Mouse (Mus musculus) thymus, postnatal 0 days (tissue): ENCODE results near the gene Gm10031. TPM values are rescaled to one million over a fixed set of nuclear protein-coding genes. Genes with fewer than 3 reads are reported as not detected.

Experiments used
- DNase-seq: peaks from one replicate; pipeline ENCODE4 v3.0.0-alpha.2; 2015; ENCODE audit warnings: low spot score
- polyA plus RNA-seq: library from polyadenylated mRNA; unstranded; fragments of >200 nt; fragmentation: Nextera tagmentation; extraction: Ambion mirVana; gene quantifications from 2 replicates; pipeline ENCODE4 v1.2.1, GENCODE M21; 2015

Gene Gm10031
- polyA plus RNA-seq, 1 experiment from 2014 or later: 0.65 TPM

DNA sequence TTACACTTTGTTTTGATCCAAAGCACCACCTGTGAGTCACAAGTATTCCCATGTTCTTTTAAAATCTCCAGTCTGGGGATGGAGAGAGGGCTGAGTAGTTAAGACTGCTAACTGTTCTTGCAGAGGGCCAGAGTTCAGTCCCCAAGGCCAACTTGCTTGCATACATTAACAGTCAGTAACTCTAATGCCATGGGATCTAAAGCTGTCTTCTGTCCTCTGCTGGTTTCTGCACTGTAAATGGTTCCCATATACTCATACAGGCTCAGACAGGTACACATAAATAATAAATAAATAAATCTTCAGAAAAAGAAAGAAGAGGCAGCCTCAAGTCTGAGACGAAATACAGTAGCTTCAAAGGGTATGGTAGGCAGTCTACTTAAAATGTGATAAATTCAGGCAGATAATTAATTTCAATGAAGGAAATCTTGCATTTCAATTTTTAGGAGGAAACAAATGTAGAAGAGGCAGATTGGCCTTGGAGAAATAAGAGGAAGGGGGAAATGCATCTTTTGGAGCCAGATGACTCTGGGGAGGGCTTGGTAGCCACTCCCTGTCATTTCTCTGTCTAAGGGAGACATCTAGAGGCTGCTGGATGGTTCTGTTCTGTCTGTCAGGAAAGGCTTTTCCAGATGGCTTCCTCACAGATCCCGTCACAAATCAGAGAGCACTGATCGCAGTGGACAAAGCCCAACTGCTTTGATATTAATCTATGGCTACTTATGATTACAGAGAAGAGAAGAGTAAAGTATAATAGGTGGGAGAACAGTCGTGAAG, 16.2 kb downstream of the Gm10031 start:
- DNase-seq: peak; percentile 32

- DNase-seq: no peak
Measured at GRCm38 (mm10) chr1:156543999-156544398, 20.2 kb downstream of the Gm10031 start.

GRCm38 (mm10) chr1:156558024-156558930, 34.5 kb downstream of the Gm10031 start, which contains the start of gene Abl2:
TSS of gene Abl2 (plus strand) at chr1:156558786.
- peak; percentile 92 for DNase-seq

- DNase-seq: peak; percentile 41
Measured at GRCm38 (mm10) chr1:156558950-156559640, 35.3 kb downstream of the Gm10031 start.

DNA sequence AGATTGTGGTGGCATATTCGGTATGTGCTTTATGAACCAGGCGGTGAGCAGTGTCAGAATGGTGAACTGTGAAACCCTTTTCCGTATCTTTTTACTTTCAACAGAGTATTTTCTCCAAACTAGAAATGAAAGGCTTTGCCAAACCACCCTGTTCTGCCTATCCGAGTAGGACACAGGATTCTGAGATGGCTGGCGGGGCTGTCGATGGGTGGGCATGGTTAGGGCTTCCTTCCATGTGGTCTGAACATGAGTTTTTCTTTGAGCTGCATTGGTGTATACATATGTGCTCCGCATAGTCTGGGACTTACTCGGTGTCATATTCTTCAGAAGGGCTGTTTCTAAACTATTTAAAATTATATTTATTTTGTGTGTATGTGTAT, 35.8 kb downstream of the Gm10031 start:
- peak; percentile 27 for DNase-seq

GRCm38 (mm10) chr1:156560500-156560899, 36.7 kb downstream of the Gm10031 start:
- DNase-seq: no peak

DNA sequence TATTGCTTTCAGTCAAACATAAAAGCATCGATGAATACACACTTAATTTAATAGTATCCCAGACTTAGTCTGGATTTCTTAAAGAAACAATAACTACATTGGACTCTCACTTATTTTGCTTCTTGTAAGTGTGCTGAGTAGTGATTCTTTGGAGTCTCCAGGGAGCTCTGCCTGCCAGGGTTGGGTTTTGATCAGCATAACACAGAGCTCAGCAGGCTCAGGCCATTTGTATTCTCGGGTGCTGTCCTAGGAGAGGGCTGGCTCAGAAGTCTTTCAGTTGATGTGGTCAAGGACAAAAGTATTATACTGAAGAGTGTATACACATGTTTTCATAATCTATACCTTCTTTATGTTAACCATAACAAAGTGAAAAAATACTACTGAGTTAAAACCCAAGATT, 41.5 kb downstream of the Gm10031 start:
- DNase-seq: no peak

- DNase-seq: peak; percentile 45
Measured at GRCm38 (mm10) chr1:156566132-156566531, 42.3 kb downstream of the Gm10031 start.

DNA sequence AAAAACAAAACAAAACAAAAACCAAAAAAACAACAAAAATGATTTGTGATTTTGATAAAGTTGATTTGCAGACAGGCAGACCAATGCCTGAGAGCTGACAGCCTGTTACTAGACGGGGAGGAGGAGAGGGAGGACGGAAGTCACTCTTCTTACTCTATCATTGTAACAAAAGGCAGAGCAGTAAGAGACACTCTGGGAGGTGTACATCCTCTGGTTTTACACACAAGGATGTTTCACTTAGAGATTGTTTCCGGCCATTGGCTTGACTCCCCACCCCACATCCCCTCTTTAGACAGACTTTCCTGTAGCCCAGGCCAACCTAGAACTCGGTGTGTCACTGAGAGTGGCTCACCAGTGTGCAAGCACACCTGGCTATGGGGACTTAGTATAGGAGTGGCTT, 45.8 kb downstream of the Gm10031 start:
- DNase-seq: peak; percentile 42

GRCm38 (mm10) chr1:156572952-156573351, 49.1 kb downstream of the Gm10031 start:
- DNase-seq: no peak

Other genes starting within 250 kb of the Gm10031 start
- 20.7 and 24.0 TPM in 2 replicates for gene Tdrd5, start 220.3 kb upstream of the Gm10031 start, polyA plus RNA-seq
- gene Nphs2, start 213.3 kb upstream of the Gm10031 start, polyA plus RNA-seq: 3.4 and 4.6 TPM in 2 replicates
- 1,036 and 1,057 TPM in 2 replicates for gene Gm2000, start 158.0 kb upstream of the Gm10031 start, polyA plus RNA-seq
- gene Axdnd1, start 102.9 kb upstream of the Gm10031 start, polyA plus RNA-seq: 5.2 and 7.8 TPM in 2 replicates
- gene Soat1, start 49.7 kb upstream of the Gm10031 start, polyA plus RNA-seq: 43.4 and 45.6 TPM in 2 replicates
- 2.4 and 3.7 TPM in 2 replicates for gene Abl2, start 34.8 kb downstream of the Gm10031 start, polyA plus RNA-seq
- gene Tor3a, start 150.3 kb downstream of the Gm10031 start, polyA plus RNA-seq: 18.6 and 19.7 TPM in 2 replicates
- gene Fam20b, start 195.1 kb downstream of the Gm10031 start, polyA plus RNA-seq: 11.8 and 12.3 TPM in 2 replicates